Mouse (Mus musculus) embryo, embryonic 9.5 days (tissue): Measurements from ENCODE around the gene Gm28961.
"Not testable (repeated sequence)": the region's sequence is repeated elsewhere in the genome, so short reads cannot be mapped to it uniquely, and the experiment has no call there.

Experiments
- DNase-seq: peaks from one replicate; pipeline ENCODE4 v3.0.0-alpha.2; 2017; ENCODE audit errors: extremely low spot score

Gene Gm28961

DNA sequence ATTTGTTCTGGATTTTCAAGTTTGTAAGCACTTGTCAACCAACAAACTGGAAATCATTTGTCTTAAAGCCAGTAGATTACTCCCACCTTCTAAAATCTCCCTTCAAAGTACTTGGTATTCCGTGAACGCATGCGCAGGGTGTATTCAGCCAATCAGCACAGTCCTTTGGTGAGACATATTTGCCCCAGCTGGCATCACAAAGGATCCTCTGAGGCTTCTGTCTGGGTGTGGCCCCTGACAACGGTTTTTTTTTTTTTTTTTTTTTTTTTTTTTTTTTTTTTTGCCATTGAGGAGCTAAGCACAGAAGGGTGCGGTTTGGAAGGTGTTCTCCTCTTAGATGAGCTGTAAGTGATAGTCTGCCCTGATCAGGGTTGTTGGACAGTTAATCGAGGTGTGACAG lies at the start of gene Gm28961:
Gene Gm28961 (plus strand): TSS at position 301 of the 400 bp plus-strand sequence.
- DNase-seq = not testable (repeated sequence)
